Mouse (Mus musculus): ENCODE measurements around the gene Hc.

Hc gene

GRCm38 (mm10) chr2:35058325-35058724, 2.9 kb downstream of the Hc start:
- DNase-seq (ENCODE audit: low read depth, low spot score): no peak

DNA sequence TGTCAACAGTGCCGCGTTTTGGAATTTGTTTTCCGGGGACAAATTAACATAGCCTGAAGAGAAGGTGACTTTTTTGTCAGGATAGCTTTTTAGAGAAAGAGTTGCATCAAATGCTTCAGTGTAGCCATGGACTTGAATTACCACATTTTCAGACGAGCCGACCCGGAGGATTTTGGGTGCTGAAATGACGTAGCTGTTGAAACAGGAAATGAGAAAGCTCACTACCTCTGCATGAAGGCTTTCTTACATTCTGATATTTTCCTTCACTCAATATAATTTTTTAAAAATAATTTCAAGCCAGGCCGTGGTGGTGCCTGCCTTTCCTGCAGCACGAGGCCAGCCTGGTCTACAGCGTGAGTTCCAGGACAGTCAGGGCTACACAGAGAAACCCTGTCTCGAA, 4.0 kb downstream of the Hc start:
- no peak for DNase-seq (ENCODE audit: low read depth, low spot score)

GRCm38 (mm10) chr2:35048851-35049250, 12.4 kb downstream of the Hc start:
- DNase-seq (ENCODE audit: low read depth, low spot score): no peak

DNA sequence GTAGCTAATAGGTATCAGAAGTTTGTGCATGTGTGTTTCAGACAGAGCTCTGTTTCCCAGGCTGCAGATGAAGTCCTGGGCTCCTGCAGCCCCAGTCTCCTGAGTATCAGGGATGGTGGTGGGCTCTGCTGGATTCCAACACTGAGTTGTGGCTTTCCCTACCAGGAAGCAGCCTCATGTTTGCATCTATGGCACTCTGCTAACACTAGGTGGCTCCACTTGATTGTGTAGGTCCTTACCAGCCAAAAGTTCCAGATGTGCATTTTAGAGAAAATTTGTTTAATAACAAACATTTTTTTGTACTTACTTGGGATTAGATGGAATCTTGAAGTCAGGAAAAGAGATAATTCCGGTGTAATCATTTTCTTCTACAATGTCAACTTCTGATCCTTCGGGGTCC, 16.3 kb downstream of the Hc start:
- no peak for DNase-seq (ENCODE audit: low read depth, low spot score)

DNA sequence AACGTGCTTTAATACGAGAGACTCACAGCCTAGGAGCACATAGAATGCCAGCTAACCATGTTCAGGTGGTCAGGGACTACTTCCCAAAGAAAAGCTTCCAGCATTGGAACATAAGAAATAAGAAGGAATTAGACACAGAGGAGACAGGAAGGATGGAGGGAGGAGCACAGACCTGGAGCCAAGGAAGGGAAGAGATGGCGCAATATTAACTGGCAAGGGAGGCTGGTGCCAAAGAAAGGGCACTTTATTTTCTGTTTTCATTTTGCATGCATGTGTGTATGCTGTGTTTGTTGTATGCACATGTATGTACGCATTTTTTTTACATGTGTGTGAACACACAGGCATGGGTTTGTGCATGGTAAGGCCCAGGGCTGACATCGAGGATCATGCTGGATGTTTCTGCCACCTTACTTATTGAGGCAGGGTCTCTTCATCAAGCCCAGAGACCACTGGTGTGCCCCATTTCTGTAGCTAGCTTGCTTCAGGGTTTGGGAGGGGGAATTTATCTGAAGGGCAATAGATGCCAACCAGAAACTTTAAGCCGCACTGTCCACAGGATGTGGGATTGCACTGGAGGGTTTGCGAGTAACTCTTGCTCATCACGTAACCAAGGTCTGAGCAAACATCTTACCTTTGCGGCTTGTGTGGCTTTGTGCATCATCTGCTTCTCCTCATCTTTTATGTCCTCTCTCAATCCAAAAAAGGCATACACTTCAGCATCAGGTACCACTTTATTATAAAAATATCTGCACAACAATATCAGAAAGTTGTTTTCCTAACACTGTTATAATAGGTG, 22.5 kb downstream of the Hc start:
- DNase-seq (ENCODE audit: low read depth, low spot score): no peak

- no peak for DNase-seq (ENCODE audit: low read depth, low spot score)
These were observed 36.5 kb downstream of the Hc start for GRCm38 (mm10) chr2:35024646-35025154.

GRCm38 (mm10) chr2:35021806-35022205, 39.4 kb downstream of the Hc start:
- DNase-seq (ENCODE audit: low read depth, low spot score): no peak

DNA sequence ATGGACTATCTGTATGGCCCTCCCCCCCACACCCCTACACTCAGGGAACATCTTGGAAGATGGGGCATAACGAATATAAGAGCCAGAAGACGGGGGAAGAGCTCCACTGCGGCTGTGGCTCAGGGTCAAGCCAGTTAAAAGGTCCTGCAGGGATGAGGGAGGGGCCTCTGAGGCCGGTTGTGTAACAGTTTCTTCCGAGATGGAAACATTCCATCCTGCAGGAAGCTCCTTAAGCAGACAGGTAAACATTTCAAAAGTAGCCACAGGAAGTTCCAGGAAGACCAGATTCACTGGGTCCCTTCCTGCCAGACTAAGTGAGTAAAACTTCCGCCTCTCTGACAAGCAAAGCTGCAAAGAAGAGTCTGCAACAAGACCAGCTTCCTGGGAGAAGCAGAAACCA, 45.4 kb downstream of the Hc start:
- DNase-seq (ENCODE audit: low read depth, low spot score): no peak

DNA sequence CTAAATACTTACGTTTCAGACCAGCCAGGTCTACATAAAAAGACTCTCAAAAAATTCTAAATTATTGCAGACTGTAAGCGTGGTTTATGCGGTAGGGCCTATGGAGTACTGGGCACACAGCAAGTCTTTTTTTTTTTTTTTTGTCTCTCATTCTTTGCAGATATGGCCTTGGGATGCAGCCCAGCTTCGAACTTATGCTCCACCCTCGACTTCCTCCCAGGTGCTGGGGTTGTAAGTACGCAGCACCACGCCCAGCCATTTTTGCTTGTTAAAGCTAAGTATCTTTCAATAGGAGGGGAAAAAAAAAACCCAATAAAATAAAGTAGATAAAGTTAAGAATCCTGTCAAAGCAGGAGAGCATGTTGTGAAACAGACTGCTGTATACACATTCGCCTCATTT, 49.6 kb downstream of the Hc start:
- DNase-seq (ENCODE audit: low read depth, low spot score): no peak

GRCm38 (mm10) chr2:34998956-34999355, 62.3 kb downstream of the Hc start:
- no peak for DNase-seq (ENCODE audit: low read depth, low spot score)

GRCm38 (mm10) chr2:34996506-34996905, 64.7 kb downstream of the Hc start:
- no peak for DNase-seq (ENCODE audit: low read depth, low spot score)

GRCm38 (mm10) chr2:34993696-34994356, 67.4 kb downstream of the Hc start:
- DNase-seq (ENCODE audit: low read depth, low spot score): no peak

DNA sequence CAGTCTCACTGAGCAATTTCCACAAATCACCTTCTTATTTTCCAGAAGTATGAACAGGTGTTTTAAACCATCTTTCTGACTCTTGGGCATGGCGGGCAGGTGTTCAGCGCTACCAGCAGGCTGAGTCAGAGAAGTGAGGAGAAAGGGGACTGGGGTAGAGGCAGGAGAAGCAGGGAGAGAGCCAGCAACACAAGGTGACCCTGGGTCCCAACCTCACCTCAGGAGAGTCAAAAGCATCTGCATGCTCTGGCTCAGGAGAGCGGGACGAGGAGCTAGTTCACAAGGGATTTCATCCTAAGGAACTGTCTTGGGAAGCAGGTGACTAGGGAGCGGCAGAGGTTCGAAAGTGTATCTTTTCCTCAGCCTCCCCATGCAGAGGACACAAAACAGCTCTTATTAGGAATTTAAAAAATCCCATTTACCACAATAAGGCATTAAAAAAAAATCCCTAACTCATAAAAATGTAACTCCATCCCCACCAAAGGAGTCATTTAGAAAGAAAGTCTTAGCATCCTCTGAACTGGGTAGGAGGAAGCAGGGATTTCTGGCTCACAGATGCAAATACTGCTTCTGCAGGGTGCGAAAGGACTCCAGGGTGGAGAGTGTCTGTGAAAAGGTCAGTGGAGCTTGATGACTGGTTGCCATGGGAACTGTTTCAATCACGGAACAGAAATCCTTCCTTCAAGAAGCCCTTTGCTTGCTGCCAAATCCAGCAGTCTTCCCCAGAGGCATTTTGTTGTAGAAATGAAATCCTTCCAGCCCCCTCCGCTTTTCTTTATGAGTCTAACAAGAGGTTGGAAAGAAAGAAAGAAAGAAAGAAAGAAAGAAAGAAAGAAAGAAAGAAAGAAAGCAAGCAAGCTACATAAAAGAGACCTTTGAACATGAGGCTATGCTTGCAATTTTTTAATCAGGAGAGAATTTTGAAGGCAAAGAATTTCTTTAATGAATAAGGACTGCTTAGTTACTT, 68.2 kb downstream of the Hc start:
- peak; percentile 14 for DNase-seq (ENCODE audit: low read depth, low spot score)

DNA sequence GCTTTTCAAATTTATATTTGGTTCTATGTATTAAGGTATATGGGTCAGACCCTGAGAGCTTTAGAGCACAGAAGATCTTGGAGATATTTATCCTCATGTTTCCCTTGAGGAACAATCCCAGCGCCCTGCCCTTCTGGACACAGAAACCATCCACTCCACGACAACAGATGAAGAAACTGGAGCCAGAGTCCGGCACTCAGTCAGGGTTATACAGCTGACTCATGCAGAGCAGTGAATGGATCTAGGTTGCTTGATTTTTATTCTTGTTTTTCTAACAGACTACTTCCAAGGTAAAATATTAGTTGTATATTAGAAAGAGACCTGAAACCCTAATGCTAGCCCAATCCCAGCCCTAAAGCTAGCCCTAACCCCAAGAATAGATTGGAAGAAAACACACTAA, 69.3 kb downstream of the Hc start:
- no peak for DNase-seq (ENCODE audit: low read depth, low spot score)

DNA sequence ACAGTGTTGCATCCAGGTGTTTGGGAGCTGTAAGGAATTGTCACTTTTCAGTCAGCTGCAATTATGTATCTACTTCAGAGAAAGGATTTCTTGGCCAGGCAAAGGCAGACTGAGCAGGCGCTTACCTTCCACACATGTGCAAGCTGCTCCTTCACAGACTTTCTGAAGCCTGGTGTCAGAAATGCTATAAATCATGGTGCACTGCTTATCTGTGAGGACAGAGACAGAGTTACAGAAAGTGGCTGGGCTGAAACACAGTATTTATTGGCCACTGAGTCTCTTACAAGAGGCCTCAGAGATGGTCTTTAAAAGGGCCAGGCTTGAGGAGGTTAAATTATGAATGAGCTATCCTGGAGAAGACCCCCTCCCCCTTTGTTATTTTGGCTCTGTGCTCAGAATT, 71.5 kb downstream of the Hc start:
- DNase-seq (ENCODE audit: low read depth, low spot score): no peak

DNA sequence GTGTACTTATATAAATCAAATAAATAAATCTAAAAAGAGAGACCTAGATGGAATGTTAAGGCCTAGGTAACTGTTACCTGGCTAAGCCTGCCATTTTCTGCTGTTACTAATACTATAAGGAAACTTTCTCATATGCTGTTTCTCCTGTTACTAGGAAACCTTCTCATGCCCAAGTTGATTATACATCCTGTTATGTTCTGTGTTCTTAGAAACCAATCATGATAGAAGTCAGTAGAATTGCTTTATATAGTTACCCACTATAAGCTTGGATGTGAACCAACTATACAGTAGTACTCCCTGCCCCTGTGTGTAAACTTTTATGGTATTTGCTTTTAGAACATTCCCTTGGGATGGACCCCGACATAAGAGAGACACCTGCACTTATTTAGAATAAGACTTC, 73.6 kb downstream of the Hc start:
- DNase-seq (ENCODE audit: low read depth, low spot score): no peak

DNA sequence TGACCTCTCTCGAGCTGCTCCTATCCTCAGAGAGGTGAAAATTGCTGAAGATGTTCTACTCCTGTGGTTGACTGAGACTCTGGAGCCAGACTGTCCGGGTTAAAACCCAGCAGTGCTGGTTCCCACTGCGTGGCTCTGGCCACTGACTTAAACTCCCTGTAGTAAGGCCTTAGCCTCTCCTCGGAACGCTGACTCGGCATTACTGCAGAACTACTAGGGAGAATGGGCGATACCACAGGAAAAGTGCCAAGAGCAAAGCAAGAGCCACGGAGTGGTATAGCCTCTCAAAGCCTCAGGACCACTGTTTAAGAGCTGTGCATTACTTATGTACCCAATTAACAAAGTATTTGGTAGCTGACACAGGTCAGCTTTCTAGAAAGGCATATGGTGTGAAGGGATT, 76.4 kb downstream of the Hc start:
- no peak for DNase-seq (ENCODE audit: low read depth, low spot score)

DNA sequence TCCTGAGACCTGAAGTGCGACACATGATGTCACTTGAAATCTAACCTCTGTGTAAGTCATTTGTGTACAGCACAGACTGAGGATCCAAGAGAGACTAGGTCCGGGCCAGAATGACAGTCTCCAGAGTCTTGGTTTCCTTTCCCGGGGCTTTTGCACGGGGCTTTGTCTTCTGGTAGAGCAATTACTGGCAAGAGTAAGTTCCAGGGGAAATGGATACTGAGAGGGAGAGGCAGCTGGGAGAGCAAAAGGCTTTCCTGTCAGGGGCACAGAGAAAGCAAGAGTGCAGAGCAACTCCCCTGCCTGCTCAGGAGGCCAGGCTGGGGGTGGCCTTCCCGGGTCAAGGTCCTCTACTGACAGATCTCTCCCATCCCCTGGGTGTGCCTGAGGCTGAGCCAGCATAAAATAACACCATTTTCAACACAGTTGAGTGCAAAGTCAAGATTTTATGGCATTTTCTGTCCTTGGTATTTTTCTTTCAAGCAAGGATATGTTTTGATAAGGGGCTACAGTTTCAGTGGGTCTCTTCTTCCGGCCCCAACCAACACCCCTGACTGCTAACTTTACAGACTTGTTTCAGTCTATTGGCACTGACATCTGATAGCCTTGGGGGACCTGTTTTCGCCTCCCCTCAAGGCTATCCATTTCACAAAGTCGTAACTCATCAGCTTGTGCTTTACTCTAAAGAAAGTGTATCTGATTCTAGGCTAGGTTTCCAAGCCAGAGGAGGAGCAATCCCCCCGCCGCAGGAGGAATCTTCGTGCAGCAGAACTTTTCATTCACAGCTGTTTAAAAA, 78.1 kb downstream of the Hc start:
- no peak for DNase-seq (ENCODE audit: low read depth, low spot score)

GRCm38 (mm10) chr2:34982096-34982724, 79.0 kb downstream of the Hc start:
- no peak for DNase-seq (ENCODE audit: low read depth, low spot score)

DNA sequence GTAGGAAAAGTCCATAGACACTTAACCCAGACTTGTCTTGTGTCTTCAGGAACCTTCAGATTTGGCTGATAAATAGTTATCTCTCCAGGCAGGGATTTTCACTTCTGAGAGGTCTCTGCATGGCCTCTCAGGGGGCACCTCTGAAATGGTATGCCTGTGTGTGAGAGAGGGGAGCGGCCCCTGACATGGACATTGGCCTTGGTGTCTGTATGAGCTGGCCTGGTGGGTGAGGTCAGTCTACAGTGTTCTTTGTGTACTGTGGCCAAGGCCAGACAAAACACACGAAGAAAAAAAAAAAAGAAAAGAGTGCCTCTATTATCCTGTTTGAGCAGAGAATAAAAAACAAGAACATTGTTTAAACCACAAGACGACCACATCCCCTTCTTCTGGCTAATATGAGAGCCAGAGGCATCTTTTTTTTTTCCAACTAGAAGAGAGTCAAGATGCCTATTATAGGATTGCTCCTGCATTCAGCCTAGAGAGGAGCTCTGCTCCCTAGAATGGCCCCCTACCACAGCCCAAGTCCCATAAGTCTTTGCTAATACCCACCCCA, 81.7 kb downstream of the Hc start:
- DNase-seq (ENCODE audit: low read depth, low spot score): no peak
